Mouse (Mus musculus) bone marrow macrophage, adult 2 months (primary cell): Measurements from ENCODE around the gene Phlpp2.

ENCODE experiments used
- CTCF ChIP-seq: IDR thresholded peaks from 2 replicates; pipeline ENCODE4 v1.5.1; 2012; ENCODE audit warnings: low read depth, mild to moderate bottlenecking, low read length, moderate library complexity
- POLR2A ChIP-seq: IDR thresholded peaks from 2 replicates; pipeline ENCODE4 v1.6.1; 2012; ENCODE audit warnings: mild to moderate bottlenecking, low read depth, low read length, borderline replicate concordance

DNA sequence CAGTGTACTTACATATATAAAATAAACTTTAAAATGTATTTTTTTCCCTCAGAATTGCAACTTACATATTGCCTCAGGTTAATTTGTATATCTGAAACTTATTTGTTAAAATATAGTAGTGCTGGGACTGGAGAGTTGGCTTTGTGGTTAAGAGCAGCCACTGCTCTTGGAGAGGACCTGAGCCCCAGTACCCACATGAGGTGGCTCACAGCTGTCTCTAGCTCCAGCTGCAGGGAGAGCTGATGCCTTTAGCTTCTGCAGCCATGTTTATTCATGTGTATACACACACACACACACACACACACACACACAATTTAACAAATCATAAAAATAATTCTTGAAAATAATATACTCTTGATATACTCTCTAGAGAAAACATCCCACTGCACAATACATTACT, 34.0 kb downstream of the Phlpp2 start:
- no peak for TF ChIP-seq CTCF
- TF ChIP-seq POLR2A, result no peak
